Mouse (Mus musculus): ENCODE results near the gene Gpr149. TPM values are rescaled to one million over a fixed set of nuclear protein-coding genes. Genes with fewer than 3 reads are reported as not detected.

Gpr149 gene
- total RNA-seq (2017) = 0.23 TPM in 1 of 2 replicates, not detected in the other

GRCm38 (mm10) chr3:62604973-62605372 lies at the start of gene Gpr149:
TSS of gene Gpr149 (minus strand) at chr3:62605140.
- ATAC-seq (ENCODE audit: extremely low read depth, insufficient number of reproducible peaks, low FRiP score, poor library complexity, severe bottlenecking) = no peak

- no peak for ATAC-seq (ENCODE audit: extremely low read depth, insufficient number of reproducible peaks, low FRiP score, poor library complexity, severe bottlenecking)
Observed at GRCm38 (mm10) chr3:62650551-62650950, 45.6 kb upstream of the Gpr149 start.

GRCm38 (mm10) chr3:62610861-62611260 lies 5.9 kb upstream of the Gpr149 start:
- no peak for ATAC-seq (ENCODE audit: extremely low read depth, insufficient number of reproducible peaks, low FRiP score, poor library complexity, severe bottlenecking)

GRCm38 (mm10) chr3:62605931-62606330 lies 991 bp upstream of the Gpr149 start:
- ATAC-seq (ENCODE audit: extremely low read depth, insufficient number of reproducible peaks, low FRiP score, poor library complexity, severe bottlenecking) = no peak

GRCm38 (mm10) chr3:62604047-62604391 lies 921 bp downstream of the Gpr149 start:
- no peak for ATAC-seq (ENCODE audit: extremely low read depth, insufficient number of reproducible peaks, low FRiP score, poor library complexity, severe bottlenecking)

GRCm38 (mm10) chr3:62603231-62604046 lies 1.5 kb downstream of the Gpr149 start:
- no peak for ATAC-seq (ENCODE audit: extremely low read depth, insufficient number of reproducible peaks, low FRiP score, poor library complexity, severe bottlenecking)

GRCm38 (mm10) chr3:62602466-62602865 lies 2.5 kb downstream of the Gpr149 start:
- ATAC-seq (ENCODE audit: extremely low read depth, insufficient number of reproducible peaks, low FRiP score, poor library complexity, severe bottlenecking) = no peak

GRCm38 (mm10) chr3:62594842-62595241 lies 10.1 kb downstream of the Gpr149 start:
- ATAC-seq (ENCODE audit: extremely low read depth, insufficient number of reproducible peaks, low FRiP score, poor library complexity, severe bottlenecking) = no peak

GRCm38 (mm10) chr3:62585072-62585471 lies 19.9 kb downstream of the Gpr149 start:
- no peak for ATAC-seq (ENCODE audit: extremely low read depth, insufficient number of reproducible peaks, low FRiP score, poor library complexity, severe bottlenecking)

- ATAC-seq (ENCODE audit: extremely low read depth, insufficient number of reproducible peaks, low FRiP score, poor library complexity, severe bottlenecking) = no peak
Observed at GRCm38 (mm10) chr3:62527593-62527992, 77.3 kb downstream of the Gpr149 start.

- no peak for ATAC-seq (ENCODE audit: extremely low read depth, insufficient number of reproducible peaks, low FRiP score, poor library complexity, severe bottlenecking)
Observed at GRCm38 (mm10) chr3:62527160-62527559, 77.8 kb downstream of the Gpr149 start.

- no peak for ATAC-seq (ENCODE audit: extremely low read depth, insufficient number of reproducible peaks, low FRiP score, poor library complexity, severe bottlenecking)
Observed at GRCm38 (mm10) chr3:62507206-62507647, 97.7 kb downstream of the Gpr149 start.

- peak; percentile 99 for ATAC-seq (ENCODE audit: extremely low read depth, insufficient number of reproducible peaks, low FRiP score, poor library complexity, severe bottlenecking)
Observed at GRCm38 (mm10) chr3:62506488-62507205, 98.3 kb downstream of the Gpr149 start, which contains the start of gene Dhx36. TSS of gene Dhx36 (minus strand) at chr3:62507004.

- ATAC-seq (ENCODE audit: extremely low read depth, insufficient number of reproducible peaks, low FRiP score, poor library complexity, severe bottlenecking) = no peak
Observed at GRCm38 (mm10) chr3:62505166-62505900, 99.6 kb downstream of the Gpr149 start.

- no peak for ATAC-seq (ENCODE audit: extremely low read depth, insufficient number of reproducible peaks, low FRiP score, poor library complexity, severe bottlenecking)
Observed at GRCm38 (mm10) chr3:62499327-62499726, 105.6 kb downstream of the Gpr149 start.

GRCm38 (mm10) chr3:62492568-62492967 lies 112.4 kb downstream of the Gpr149 start:
- no peak for ATAC-seq (ENCODE audit: extremely low read depth, insufficient number of reproducible peaks, low FRiP score, poor library complexity, severe bottlenecking)

GRCm38 (mm10) chr3:62484340-62484739 lies 120.6 kb downstream of the Gpr149 start:
- no peak for ATAC-seq (ENCODE audit: extremely low read depth, insufficient number of reproducible peaks, low FRiP score, poor library complexity, severe bottlenecking)

All from neutrophil, adult 5-6 weeks (primary cell).